Mouse (Mus musculus): Measurements from ENCODE around the gene Pak1.

- TF ChIP-seq CTCF (IDR thresholded peaks at IDR 0.05; ENCODE audit: control insufficient read depth, insufficient read depth, insufficient replicate concordance, low read depth, low read length) (no peak), POLR2A (IDR thresholded peaks at IDR 0.05; ENCODE audit: control insufficient read depth, low read depth, low read length) (no peak)
Observed at GRCm38 (mm10) chr7:97805067-97805365, 16.7 kb downstream of the Pak1 start.

Data from testis, adult 2 months (tissue).